Mouse (Mus musculus): ENCODE measurements around the gene Rnf157. TPM values are rescaled to one million over a fixed set of nuclear protein-coding genes. Genes with fewer than 3 reads are reported as not detected.
"Not testable (repeated sequence)": the region's sequence is repeated elsewhere in the genome, so short reads cannot be mapped to it uniquely, and the experiment has no call there.

Rnf157 gene
- total RNA-seq, 2 experiments from 2014 or later: 228 to 235 TPM

- DNase-seq (ENCODE audit: low spot score in 2 of 2); intact Hi-C loops (cut with DNase I): not testable (repeated sequence)
Observed at GRCm38 (mm10) chr11:116360915-116361314, 51.9 kb downstream of the Rnf157 start.

GRCm38 (mm10) chr11:116359652-116360051 lies 53.2 kb downstream of the Rnf157 start:
- intact Hi-C loops (cut with DNase I): no loop called here
- no peak for DNase-seq (ENCODE audit: low spot score in 2 of 2)

DNA sequence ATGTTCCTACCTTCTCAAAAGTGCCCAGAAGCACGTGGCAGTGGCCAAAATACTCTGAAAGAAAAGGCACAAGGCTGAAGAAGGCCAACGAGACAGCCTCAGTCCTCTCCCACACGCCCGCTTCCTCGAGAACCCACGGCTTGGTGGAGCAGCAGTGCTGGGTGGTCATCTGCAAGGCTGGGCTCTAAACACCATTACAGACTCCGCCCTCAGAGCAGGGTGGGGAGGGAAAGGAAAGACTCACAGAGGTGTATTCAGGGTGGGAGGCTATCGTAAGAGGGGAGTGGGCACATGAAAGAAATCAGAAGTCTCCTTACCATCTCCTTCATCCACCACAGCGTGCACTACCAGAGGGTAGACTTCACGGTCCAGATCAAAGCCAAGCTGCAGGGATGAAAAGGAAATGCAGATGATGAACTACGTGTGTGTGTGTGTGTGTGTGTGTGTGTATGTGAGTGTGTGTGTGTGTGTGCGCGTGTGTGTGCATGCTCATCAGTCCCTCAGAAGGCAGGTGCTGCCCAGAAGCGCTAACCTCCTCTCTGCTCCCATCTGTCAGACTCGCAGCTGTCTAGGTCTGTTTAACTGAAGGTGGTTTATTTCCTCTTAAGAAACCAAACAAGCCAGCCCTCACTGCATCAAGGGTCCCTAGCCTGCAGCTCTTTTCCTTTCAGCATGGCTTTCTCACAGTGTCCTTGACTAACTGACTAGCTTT lies 53.8 kb downstream of the Rnf157 start:
- intact Hi-C loops (cut with DNase I): no loop called here
- no peak for DNase-seq (ENCODE audit: low spot score in 2 of 2)

DNA sequence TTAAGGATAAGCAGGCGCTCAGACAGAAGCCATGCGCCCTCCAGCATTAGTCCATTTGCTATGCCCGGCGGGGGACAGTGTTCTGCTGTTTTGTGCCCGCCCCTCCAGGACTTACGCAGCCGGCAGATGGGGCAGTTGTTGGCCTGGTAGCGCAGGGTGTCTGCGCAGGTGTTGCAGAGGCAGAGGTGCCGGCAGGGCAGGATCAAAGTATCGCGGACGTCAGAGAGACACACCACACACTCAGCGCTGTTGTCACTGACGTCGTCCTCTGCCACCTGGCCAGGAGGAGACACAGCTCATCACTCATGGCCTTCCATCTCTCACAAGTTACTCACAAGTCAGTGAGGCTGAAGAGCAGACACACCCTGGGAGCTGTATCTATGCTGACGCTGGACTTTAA lies 58.3 kb downstream of the Rnf157 start:
- intact Hi-C loops (cut with DNase I): no loop called here
- no peak for DNase-seq (ENCODE audit: low spot score in 2 of 2)

DNA sequence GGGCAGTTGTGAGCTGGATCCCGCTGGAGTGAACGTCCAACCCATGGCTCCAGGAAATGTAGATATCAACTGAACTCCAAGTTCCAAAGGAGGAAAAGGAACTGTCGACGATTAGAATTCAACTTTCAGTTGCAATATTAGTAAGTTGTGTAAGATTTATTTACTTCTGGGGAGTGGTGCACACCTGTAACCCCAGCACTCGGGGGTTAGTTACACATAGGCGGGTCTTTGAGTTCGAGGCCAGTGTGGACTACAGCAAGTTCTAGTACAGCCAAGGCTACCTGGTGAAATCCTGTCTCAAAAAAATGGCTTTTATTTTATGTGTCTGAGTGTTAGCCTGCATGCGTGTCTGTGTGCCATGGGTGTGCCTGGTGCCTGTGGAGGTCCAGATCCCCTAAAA lies 59.3 kb downstream of the Rnf157 start:
- DNase-seq (ENCODE audit: low spot score in 2 of 2): no peak

DNA sequence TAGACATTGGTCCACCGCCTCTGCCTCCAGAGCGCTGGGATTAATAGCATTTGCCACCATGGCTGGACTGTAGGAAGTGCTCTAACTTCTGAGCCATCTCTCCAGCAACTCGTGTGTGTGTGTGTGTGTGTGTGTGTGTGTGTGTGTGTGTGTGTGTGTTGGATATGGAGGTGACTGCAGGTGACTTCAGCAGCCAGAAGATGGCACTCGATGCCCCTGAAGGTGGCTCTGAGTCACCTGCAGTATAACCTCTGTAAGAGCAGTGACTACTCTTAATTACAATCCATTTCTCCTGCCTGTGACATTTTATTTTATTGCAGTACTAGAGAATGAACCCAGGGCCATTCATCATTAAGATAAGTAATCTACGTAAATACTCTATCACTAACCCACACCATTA lies 61.5 kb downstream of the Rnf157 start:
- intact Hi-C loops (cut with DNase I): no loop called here

More for the DNA sequence above, 59.3 kb downstream of the Rnf157 start:
- intact Hi-C loops (cut with DNase I): no loop called here

DNA sequence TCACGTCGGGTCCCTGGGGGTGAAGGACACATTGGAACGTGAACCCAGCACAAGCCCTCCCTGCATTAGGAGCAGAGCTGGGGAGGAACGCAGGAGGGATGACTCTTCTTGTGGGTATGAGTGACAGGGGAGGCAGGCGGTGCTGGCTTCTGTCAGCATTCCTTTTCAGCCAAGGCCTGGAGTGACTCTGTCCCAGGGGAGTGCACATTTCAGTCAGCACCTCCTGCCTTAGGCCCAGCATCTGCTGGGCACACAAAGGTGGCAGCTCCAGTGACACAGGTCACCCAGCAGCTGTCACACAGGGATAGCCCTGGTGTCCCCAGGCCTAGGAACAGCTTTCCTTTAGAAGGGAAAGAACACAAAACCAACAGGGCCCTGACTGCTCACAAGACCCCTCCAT lies 64.9 kb downstream of the Rnf157 start:
- no peak for DNase-seq (ENCODE audit: low spot score in 2 of 2)
- intact Hi-C loops (cut with DNase I): no loop called here

More for the DNA sequence above, 61.5 kb downstream of the Rnf157 start:
- no peak for DNase-seq (ENCODE audit: low spot score in 2 of 2)

GRCm38 (mm10) chr11:116347012-116347411 lies 65.8 kb downstream of the Rnf157 start:
- no peak for DNase-seq (ENCODE audit: low spot score in 2 of 2)
- intact Hi-C loops (cut with DNase I): no loop called here

GRCm38 (mm10) chr11:116342069-116342791 lies 70.6 kb downstream of the Rnf157 start:
- no peak for DNase-seq (ENCODE audit: low spot score in 2 of 2)
- intact Hi-C loops (cut with DNase I): no loop called here

GRCm38 (mm10) chr11:116337531-116337930 lies 75.3 kb downstream of the Rnf157 start:
- intact Hi-C loops (cut with DNase I): no loop called here
- no peak for DNase-seq (ENCODE audit: low spot score in 2 of 2)

DNA sequence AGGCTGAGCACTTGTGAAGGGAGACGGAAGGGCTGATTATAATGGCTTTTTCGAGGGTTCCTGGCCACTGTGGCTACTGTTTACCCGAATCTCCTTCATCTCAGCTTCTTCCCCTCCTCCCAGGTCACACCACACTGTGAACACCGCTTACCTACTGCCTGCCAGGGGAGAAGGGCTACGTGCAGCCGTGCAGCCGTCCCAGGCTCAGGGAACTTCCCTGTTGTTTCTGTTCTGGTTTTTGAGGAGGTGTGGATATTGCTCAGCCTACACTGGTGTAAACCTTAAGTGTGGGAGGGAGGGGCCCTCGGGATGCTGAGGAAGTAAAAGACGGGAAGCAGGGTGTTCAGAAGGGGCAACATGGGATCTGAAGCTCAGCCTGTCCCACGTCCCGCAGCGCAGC lies 75.8 kb downstream of the Rnf157 start:
- intact Hi-C loops (cut with DNase I): no loop called here
- DNase-seq (ENCODE audit: low spot score in 2 of 2): no peak

DNA sequence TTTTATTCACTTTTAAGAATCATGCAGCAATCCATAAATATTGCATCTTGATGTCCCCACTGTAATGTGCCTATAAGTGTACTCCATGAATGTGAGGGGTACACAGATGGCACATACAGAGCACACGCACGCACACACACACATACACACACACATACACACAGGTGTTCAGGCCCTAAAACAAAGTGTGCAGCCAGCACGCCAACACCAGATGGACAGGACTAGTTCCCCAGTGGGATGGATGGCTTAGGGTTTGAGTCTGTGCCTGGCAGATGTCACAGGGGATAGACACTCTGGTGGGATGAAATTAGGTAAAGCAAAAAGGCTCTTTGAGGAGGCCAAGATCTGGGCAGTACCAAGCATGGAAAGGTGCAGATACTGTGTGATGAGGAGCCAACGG lies 76.4 kb downstream of the Rnf157 start:
- intact Hi-C loops (cut with DNase I): no loop called here
- no peak for DNase-seq (ENCODE audit: low spot score in 2 of 2)

GRCm38 (mm10) chr11:116335244-116336036 lies 77.4 kb downstream of the Rnf157 start, which contains the start of gene Foxj1:
Foxj1 (minus strand) TSS chr11:116335399.
- DNase-seq (ENCODE audit: low spot score in 2 of 2): peak; percentile 98
- intact Hi-C loops (cut with DNase I): no loop called here

GRCm38 (mm10) chr11:116334417-116334782 lies 78.4 kb downstream of the Rnf157 start:
- no peak for DNase-seq (ENCODE audit: low spot score in 2 of 2)
- intact Hi-C loops (cut with DNase I): no loop called here

GRCm38 (mm10) chr11:116333526-116334416 lies 79.1 kb downstream of the Rnf157 start:
- intact Hi-C loops (cut with DNase I): no loop called here
- DNase-seq (ENCODE audit: low spot score in 2 of 2): no peak

DNA sequence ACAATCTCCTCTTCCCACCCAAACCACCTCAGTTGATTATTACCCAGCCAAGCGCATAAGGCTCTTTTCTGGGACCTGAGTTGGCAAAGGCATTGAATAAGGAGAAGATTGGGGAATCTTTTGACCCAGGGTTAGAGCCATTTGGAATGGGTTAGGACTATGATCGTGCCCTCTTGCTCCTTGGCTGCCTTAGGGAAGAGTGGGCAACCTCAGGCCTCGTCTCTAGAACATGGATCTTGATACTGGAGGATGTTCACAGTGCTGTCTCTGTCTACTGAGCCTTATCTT lies 79.9 kb downstream of the Rnf157 start:
- intact Hi-C loops (cut with DNase I): no loop called here
- no peak for DNase-seq (ENCODE audit: low spot score in 2 of 2)

DNA sequence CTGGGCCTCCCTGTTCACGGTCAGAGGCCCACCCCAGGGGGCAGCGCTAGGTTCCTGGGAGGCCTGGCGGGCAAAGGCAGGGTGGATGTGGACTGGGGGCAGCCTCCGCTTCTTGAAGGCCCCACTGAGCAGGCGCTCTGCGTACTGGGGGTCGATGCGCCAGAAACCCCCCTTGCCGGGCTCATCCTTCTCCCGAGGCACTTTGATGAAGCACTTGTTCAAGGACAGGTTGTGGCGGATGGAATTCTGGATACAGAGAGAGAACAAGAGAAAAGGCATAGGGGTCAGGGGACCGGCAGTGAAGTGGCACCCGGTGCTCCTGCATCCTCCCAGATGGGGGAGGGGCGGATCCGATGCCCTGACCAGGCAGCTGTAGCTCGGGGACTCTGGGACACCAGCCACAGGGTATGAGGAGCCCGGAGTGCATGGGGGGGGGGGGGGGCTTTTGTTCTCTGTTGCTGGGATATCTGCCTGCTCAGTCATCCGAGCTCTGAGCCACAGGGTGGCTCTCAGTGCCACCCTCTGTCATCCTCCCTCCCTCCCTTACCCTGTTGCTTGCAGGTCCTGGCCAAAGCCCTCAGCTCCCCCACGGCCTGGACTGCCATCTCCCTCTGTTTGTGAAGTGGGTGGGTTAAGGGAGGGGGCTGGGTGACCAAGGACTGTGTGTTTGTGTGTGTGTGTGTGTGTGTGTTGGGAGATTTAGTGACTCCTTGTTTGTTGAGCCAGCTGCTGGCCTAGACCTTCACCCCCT lies 80.4 kb downstream of the Rnf157 start:
- intact Hi-C loops (cut with DNase I): no loop called here
- DNase-seq (ENCODE audit: low spot score in 2 of 2): peak; percentile 48 to 52

GRCm38 (mm10) chr11:116330211-116330518 lies 82.7 kb downstream of the Rnf157 start:
- intact Hi-C loops (cut with DNase I): no loop called here
- no peak for DNase-seq (ENCODE audit: low spot score in 2 of 2)
